Mouse (Mus musculus) thymus, postnatal 4 days (tissue): ENCODE measurements around the gene Elmo2.

Source experiments
- DNase-seq: peaks from one replicate; pipeline ENCODE4 v3.0.0; 2021

Elmo2 gene

DNA sequence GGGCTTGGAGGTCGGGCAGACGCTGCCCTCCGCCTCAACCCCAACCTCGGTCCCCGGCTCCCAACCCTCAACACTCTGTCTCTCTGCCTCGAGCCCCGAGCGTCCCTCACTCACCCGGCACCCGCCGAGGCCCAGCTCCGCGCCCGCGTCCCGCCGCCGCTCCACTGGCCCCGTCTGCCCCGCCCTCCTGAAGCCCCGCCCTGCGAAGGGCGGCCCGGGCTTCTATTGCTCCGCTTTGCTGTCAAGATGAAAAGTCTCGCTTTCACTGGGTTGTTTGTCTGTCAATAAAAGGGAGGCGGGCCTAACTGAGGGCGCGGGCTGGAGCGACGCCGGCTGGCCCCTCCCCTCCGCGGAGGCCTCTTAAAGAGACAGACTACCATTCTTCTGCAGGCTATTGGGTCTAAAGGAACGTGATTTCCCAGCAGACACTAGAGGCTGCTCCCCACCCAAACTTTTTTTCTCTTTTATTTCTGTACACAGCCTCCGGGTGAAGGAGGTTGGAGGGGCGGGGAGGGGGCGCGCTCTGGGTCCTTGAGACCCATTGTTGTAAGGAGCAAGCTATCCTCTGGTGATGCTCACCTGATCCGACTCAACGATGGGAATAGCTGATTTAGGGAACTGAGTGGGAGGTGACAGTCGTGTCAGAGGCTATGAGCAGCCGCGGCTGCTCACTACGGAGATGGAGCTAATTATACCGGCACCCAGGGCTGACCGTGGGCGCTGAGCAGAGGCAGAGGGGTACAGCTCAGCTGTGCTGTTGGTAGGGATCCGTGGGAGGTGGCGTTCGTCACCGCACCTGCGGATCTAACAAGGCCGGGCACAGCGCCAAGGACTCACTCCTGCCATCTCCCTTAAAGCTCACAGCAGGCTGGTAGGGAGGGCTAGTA is at the start of gene Elmo2:
Elmo2 (minus strand) TSS at position 176 of the 887 bp plus-strand sequence.
- peak; percentile 97 for DNase-seq

DNA sequence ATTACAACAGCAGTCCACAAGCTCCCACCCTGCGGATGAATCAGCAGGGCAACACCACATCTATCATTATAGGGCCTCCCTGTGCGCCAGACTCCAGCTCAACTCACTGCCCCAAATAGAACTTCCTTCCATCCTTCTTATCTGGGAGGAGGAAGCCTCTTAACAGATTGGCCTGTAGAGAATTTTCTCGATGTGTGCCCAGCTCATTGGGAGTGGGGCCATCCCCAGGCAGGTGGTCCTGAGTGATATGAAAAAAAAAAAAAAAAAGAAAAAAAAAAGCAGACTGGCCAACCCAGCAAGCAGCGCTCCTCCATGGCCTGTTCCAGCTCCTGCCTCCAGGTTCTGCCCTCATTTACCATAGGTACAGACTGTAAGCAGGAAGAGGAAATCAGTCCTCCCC is 49.7 kb upstream of the Elmo2 start:
- DNase-seq: no peak

- no peak for DNase-seq
Measured at GRCm38 (mm10) chr2:165375478-165375877, 49.2 kb upstream of the Elmo2 start.

DNA sequence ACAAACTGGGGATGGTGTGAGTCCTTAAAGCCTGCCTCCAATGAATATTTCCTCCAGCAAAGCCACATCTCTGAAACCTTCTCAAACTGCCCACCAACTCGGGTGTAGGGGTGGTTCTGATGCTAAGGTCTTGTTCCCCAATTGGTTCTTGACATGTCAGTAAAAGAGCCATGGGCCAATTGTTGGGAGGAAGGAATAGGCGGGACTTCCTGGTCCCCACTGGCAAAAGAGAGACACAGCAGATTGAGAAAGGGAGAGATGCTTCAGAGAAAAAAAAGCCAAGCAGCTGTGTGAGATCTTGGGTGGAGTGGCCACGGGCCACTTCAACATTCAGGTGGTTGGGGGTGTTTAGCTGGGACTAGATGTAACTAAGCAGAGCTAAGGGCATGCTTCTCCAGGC is 44.8 kb upstream of the Elmo2 start:
- DNase-seq: no peak

- DNase-seq: no peak
Measured at GRCm38 (mm10) chr2:165370348-165370747, 44.1 kb upstream of the Elmo2 start.

DNA sequence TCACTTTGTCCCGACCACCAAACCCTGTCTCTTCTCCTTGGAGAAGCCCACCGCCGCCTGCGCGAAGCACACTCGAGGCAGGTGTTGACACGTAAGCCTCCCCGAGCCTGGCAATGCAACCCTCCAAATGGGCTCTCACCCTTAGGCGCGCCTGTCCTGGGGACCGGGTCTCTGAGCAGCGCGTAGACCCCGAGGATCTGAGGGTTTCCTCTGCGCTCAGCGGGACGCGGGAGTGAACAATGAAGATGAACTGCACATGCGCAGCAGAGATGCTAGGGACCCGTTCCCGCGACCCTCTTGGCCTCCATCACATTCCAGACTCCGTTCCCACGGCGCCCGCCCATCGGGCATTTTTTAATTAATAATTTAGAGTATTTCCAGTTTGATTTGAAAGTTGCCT is 42.2 kb upstream of the Elmo2 start, which contains the start of gene Zfp663:
Zfp663 (minus strand) TSS at position 234 of the 400 bp plus-strand sequence.
- no peak for DNase-seq

GRCm38 (mm10) chr2:165367868-165368439 is 41.7 kb upstream of the Elmo2 start:
- peak; percentile 60 for DNase-seq

- DNase-seq: peak; percentile 30
Measured at GRCm38 (mm10) chr2:165367047-165367520, 40.8 kb upstream of the Elmo2 start.

DNA sequence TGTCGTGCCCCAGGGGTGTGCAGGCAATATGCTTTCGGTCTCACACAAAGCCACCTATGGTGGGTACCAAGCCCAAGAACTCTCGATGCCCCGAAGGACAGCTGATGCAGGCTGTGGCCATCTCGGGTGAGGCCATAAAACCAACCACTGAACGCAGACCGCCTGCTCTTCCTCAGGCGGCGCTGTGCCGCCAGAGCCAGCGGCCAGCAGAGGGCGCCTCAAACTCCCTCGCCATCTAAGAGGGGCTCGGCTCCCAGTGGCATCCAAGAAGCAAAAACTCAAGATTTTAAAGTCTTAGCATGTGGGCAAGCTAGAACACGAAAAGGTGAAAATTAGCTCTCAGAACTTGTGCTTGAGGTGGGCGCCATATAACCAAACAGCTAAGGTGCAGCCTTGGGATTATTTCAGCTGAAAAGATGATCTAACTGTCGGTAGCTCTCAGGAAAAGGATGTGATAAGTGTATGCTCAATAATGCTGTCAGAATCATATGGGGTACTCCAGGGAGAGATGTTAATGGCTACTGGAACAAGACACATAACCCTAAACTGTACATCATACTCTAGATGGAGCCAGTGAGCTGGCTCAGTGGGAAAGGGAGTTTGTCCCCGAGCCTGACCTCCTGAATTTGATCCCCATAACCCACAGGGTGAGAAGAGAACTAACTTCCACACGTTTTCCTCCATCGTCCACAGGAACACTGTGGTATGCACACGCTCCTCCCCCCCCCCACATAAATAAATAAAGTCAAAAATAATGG is 38.2 kb upstream of the Elmo2 start:
- DNase-seq: peak; percentile 83

DNA sequence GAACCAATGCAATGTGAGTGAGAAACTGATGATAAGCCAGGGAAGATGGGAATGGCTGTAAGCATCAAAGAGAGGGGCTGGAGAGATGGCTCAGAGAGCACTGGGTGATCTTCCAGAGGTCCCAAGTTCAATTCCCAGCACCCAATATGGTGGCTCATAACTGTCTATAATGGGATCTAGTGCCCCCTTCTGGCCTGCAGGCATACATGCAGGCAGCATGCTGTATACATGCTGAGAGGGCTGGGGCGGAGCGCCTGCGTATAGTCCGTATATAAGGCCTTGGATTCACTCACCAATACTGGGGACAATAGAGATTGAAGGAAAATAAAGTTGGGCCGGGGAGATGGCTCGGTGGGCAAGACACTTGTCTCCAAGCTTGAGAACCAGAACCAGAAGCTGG is 37.0 kb upstream of the Elmo2 start:
- no peak for DNase-seq

DNA sequence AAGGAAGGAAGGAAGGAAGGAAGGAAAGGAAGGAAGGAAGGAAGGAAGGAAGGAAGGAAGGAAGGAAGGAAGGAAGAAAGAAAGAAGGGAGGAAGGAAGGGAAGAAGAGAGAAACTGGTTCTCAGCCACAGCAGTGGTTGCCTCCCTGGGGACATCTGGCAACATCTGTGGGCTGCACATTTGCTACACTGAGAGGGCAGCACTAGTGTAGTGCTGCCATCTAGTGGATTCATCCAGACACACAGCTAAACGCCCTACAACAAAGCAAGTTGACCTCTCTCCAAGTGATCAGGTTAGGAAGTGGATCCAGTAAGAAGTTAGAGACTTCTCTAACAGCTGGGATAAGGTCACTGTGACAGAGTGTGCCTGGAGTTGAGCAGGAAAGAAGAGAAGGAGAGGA is 34.6 kb upstream of the Elmo2 start:
- peak; percentile 61 for DNase-seq

GRCm38 (mm10) chr2:165351828-165352513 is 25.7 kb upstream of the Elmo2 start:
- DNase-seq: no peak

GRCm38 (mm10) chr2:165349466-165349865 is 23.2 kb upstream of the Elmo2 start:
- no peak for DNase-seq

GRCm38 (mm10) chr2:165346180-165346579 is 19.9 kb upstream of the Elmo2 start:
- DNase-seq: no peak

DNA sequence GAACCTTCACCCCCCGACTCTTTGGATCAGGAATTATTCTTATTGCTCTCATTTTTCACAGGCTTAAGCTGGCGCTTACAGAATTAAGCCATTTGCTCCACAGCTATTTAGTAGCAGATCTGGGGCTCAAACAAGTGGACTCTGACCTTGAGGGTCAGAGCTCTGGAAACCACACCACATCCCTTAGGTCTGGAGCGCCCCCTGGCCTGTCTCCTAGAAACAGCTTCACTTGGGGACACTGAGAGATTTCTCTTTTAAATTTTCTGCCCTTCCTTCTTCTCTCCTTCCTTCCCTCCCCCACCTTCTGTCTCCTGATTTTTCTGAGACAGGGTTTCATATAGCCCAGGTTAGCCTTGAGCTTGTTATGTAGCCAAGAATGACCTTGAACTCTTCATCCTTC is 10.9 kb upstream of the Elmo2 start:
- DNase-seq: peak; percentile 59

DNA sequence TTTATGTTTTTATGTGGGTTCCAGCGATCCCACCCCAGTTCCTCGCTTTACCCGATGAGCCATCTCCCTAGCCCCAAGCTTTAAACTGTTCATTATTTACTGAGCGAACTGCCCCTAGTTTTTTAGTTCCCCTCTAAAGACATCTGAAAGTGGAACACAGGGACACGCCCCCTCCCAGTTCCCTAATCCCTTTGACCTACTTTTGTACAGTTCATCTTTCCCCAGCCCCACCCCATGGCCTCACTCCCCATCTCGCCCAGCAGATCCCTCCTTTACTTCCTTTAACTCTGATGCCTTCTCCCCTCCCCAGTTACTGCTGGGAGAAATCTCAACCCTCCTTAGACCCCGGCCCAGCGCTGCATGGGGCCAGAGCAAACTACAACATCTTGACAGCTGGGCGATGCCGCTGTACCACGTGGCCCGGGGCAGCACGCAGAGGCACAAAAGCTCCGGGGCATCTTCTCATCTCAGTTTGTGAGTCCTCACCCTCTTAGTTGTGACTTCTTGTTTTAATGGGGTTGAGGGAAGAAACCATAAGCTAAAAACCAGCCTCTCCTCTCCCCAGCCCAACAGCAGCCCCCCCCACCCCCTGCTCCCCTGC is 6.4 kb upstream of the Elmo2 start:
- DNase-seq: no peak

GRCm38 (mm10) chr2:165329703-165330102 is 3.4 kb upstream of the Elmo2 start:
- DNase-seq: no peak

GRCm38 (mm10) chr2:165328746-165329145 is 2.5 kb upstream of the Elmo2 start:
- no peak for DNase-seq

- no peak for DNase-seq
Measured at GRCm38 (mm10) chr2:165327386-165327785, 1.1 kb upstream of the Elmo2 start.

DNA sequence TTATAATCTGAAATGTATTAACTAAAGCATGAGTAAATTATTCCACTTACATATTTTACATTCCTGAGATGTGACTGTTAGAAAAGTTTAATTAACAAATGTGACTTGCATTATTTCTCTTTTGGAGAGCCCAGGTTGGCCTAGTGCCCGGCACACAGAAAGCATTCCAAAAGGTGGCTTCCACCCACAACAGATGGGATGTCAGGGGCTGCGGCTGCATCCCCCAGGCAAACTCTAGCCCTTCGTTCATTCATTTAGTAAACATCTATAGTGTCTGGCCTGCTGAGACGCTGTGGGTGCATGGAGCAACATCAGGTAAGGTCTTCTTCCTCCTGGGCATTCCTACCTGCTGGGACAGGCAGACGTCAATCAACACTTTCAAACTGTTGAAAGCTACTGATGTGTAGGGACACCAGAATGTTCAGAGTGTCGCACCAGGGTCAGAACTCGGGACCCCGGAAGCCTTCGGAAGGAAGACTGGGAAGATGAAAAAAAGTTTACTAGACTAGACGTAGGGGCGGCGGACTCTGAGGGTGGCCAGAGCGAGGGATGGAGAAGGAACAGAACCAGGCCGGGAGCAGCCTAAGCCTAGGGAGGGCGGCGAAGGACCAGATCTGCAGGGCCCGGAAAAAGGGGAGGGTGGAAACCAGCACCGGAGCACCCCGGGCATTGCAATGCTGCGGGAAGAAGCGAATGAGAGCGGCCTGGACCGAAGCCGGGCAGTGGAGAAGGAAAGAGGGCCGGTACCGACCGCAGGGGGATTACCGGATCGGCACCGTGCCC is 567 bp downstream of the Elmo2 start:
- DNase-seq: no peak

DNA sequence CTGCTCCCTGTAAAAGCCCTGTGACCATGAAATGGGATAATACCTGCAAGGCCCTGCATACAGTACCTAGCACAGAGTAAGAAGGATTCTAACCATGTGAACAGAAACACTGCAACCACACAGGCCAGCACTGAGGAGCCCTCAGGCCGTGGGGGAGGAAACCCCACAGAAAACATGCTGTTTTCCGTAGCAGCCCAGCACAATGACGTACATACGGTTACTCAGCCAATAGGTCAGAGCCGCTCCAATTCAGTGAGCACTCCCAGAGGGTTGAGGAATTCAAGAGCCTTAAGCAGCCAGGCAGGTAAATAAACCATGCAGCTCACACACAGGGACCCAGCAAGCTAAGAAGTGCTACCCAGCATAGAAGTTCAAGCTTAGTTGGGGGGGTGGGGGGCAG is 2.4 kb downstream of the Elmo2 start:
- DNase-seq: no peak

DNA sequence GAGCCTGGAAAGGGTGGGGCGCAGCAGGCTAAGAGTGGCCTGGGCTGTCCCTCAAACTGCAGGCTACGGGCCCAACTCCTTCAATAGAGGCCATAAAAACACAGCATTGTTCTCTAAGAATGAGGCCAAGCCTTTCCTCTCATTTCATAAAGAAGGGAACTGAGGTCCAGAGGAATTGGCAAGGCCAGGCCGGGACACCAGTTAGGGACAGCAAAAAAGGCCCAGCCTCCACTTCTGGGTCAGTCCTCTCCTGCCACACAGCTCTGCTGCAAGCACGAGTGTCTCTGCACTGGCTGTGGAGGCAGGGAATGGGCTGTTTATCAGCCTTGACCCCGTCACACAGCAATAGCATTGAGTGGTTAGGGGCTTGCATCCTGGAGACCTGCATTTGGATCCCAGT is 2.8 kb downstream of the Elmo2 start:
- no peak for DNase-seq
